Mouse (Mus musculus) left cerebral cortex, adult 2 months (tissue): ENCODE measurements around the gene Klhdc10. TPM values are rescaled to one million over a fixed set of nuclear protein-coding genes. Genes with fewer than 3 reads are reported as not detected.
"Not testable (repeated sequence)": the region's sequence is repeated elsewhere in the genome, so short reads cannot be mapped to it uniquely, and the experiment has no call there.

Source experiments
- DNase-seq, 2 experiments: peaks; one replicate each; pipeline ENCODE4 v3.0.0; 2021 to 2022; ENCODE audit warnings: low spot score in 2 of 2, mixed read lengths in 1 of 2; ENCODE audit errors: extremely low spot score in 1 of 2
- H3K27ac ChIP-seq: fragments of 200-600 bp; 2 replicates; pipeline ENCODE4 v1.8.1; 2022
- H3K4me3 ChIP-seq: fragments of 200-600 bp; 2 replicates; pipeline ENCODE4 v1.8.1; 2022
- CTCF ChIP-seq: fragments of 200-600 bp; IDR thresholded peaks from 2 replicates; pipeline ENCODE4 v1.8.1; 2022; ENCODE audit warnings: antibody characterized with exemption, mild to moderate bottlenecking, moderate library complexity
- intact Hi-C: fragments of 180-260 bp; cut with DNase I; formaldehyde crosslinking; loops from one replicate; pipeline ENCODE4 v1.15.1; 2025
- total RNA-seq, 2 experiments: library from RNA; stranded (reverse); gene quantifications; 2 replicates each; pipeline ENCODE4 v1.2.3; 2021

Gene Klhdc10
- total RNA-seq, 2 experiments from 2014 or later = 87.2 to 91.9 TPM

GRCm38 (mm10) chr6:30372627-30373369 lies 28.9 kb upstream of the Klhdc10 start:
- TF ChIP-seq CTCF = no peak
- no peak overlapping the region for H3K4me3 ChIP-seq
- DNase-seq = no peak
- intact Hi-C loops = no loop called here
- 0 out of 2 replicates have a peak overlapping the region, but pooled peaks have one; percentile 15 for H3K27ac ChIP-seq

GRCm38 (mm10) chr6:30374731-30375510 lies 26.7 kb upstream of the Klhdc10 start:
- DNase-seq = no peak
- TF ChIP-seq CTCF = no peak
- no peak overlapping the region for H3K27ac ChIP-seq
- intact Hi-C loops = no loop called here
- no peak overlapping the region for H3K4me3 ChIP-seq

- TF ChIP-seq CTCF = no peak
- DNase-seq = no peak
- Histone ChIP-seq H3K4me3 (no peak overlapping the region), H3K27ac (no peak overlapping the region)
- intact Hi-C loops = no loop called here
Measured at GRCm38 (mm10) chr6:30375791-30376190, 25.9 kb upstream of the Klhdc10 start.

GRCm38 (mm10) chr6:30381116-30381515 lies 20.6 kb upstream of the Klhdc10 start:
- TF ChIP-seq CTCF = peak; percentile 17
- DNase-seq = no peak
- intact Hi-C loops = no loop called here
- no peak overlapping the region for H3K4me3 ChIP-seq
- H3K27ac ChIP-seq = no peak overlapping the region

GRCm38 (mm10) chr6:30390271-30390670 lies 11.4 kb upstream of the Klhdc10 start:
- intact Hi-C loops, DNase-seq, H3K27ac ChIP-seq: not testable (repeated sequence)
- H3K4me3 ChIP-seq = peak overlapping the region; percentile 74

GRCm38 (mm10) chr6:30390714-30391697 lies 10.7 kb upstream of the Klhdc10 start, which contains the start of gene Zc3hc1:
Gene Zc3hc1, minus strand, starts transcription at chr6:30391028.
- Histone ChIP-seq H3K4me3 (peak within 1 kb of the TSS; percentile 74), H3K27ac (peak within 1 kb of the TSS; percentile 29; the same call in 1 of the 2 replicates)
- no peak; the same call in 1 of the 2 replicates for TF ChIP-seq CTCF
- peak; percentile 69 to 78 for DNase-seq
- intact Hi-C loops = no loop called here

GRCm38 (mm10) chr6:30391996-30392395 lies 9.7 kb upstream of the Klhdc10 start:
- intact Hi-C loops = no loop called here
- no peak for TF ChIP-seq CTCF
- no peak overlapping the region for H3K4me3 ChIP-seq
- DNase-seq = no peak
- H3K27ac ChIP-seq = no peak overlapping the region

GRCm38 (mm10) chr6:30400146-30400545 lies 1.5 kb upstream of the Klhdc10 start:
- intact Hi-C loops = loop anchor here (5.0 kb wide), 4 partner anchors 107 to 497 kb away; partner anchors contain the start of genes Copg2, Ssmem1 and Tmem209
- TF ChIP-seq CTCF = no peak
- peak overlapping the region; percentile 91; the same call in 1 of the 2 replicates for H3K27ac ChIP-seq
- no peak for DNase-seq
- H3K4me3 ChIP-seq = no peak overlapping the region

- H3K4me3 ChIP-seq = peak overlapping the region; percentile 88
- peak overlapping the region; percentile 91 for H3K27ac ChIP-seq
- DNase-seq = no peak
- no peak for TF ChIP-seq CTCF
- intact Hi-C loops = loop anchor here (5.0 kb wide), 4 partner anchors 107 to 497 kb away; partner anchors contain the start of genes Copg2, Ssmem1 and Tmem209
Measured at GRCm38 (mm10) chr6:30400716-30401115, 952 bp upstream of the Klhdc10 start.

- TF ChIP-seq CTCF = no peak
- peak overlapping the region; percentile 89 for H3K27ac ChIP-seq
- intact Hi-C loops = loop anchor here (2.0 to 5.0 kb wide), 5 partner anchors 105 to 637 kb away; partner anchors contain the start of genes Copg2, Ssmem1 and Tmem209
- peak overlapping the region; percentile 88 for H3K4me3 ChIP-seq
- no peak for DNase-seq
Measured at GRCm38 (mm10) chr6:30402091-30402491, 423 bp downstream of the Klhdc10 start.

- peak overlapping the region; percentile 76 for H3K27ac ChIP-seq
- intact Hi-C loops = loop anchor here (1.0 to 5.0 kb wide), 7 partner anchors 104 to 635 kb away; partner anchors contain the start of genes Copg2, Ssmem1 and Tmem209
- peak overlapping the region; percentile 88 for H3K4me3 ChIP-seq
- peak; percentile 99 for TF ChIP-seq CTCF
- DNase-seq = peak; percentile 53 to 67
Measured at GRCm38 (mm10) chr6:30403465-30403864, 1.8 kb downstream of the Klhdc10 start.
